Mouse (Mus musculus) lung, postnatal 0 days (tissue): ENCODE measurements around the gene Gm20388.

Experiments used
- CTCF ChIP-seq: IDR thresholded peaks from 2 replicates; pipeline ENCODE4 v1.5.1; 2016; ENCODE audit warnings: antibody characterized with exemption, mild to moderate bottlenecking
- EP300 ChIP-seq: IDR thresholded peaks from 2 replicates; pipeline ENCODE4 v1.6.1; 2016; ENCODE audit warnings: antibody characterized with exemption, mild to moderate bottlenecking, control low read depth

DNA sequence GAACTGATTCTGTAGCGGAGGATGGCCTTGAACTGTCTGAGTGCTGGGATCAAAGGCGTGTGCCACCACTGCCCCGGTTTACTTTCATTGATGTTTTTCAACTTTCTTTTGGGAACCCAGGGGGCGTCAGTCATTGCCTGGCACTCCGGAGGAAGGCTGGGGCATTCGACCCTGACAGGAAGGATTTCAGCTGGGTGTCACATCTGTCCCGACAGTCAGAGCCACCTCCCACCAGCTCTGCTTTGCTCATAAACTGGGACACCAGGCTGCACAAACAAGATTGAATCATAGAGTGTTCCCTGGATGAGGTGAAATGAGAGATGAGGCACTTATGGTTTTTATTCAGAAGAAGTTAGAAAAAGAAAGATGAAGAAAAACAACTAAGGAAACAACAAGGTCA, 41.6 kb downstream of the Gm20388 start:
- TF ChIP-seq EP300 (no peak), CTCF (no peak)
